Mouse (Mus musculus) gastrocnemius, adult 18-20 months (tissue): ENCODE measurements around the gene Ndufs8. TPM values are rescaled to one million over a fixed set of nuclear protein-coding genes. Genes with fewer than 3 reads are reported as not detected.
A peak's percentile ranks its signal among the peaks of the same experiment; 100 is the strongest.

ENCODE experiments used
- DNase-seq: peaks from one replicate; pipeline ENCODE4 v3.0.0; 2021; ENCODE audit warnings: low spot score
- total RNA-seq, 2 experiments: library from RNA; stranded (reverse); gene quantifications; 2 replicates each; pipeline ENCODE4 v1.2.3; 2021

The Ndufs8 gene
- total RNA-seq, 2 experiments from 2014 or later, result 257 to 270 TPM

GRCm38 (mm10) chr19:3935032-3935895, 22.7 kb upstream of the Ndufs8 start, which contains the start of gene Unc93b1:
Gene Unc93b1 (plus strand): TSS chr19:3935186.
- DNase-seq, result peak; percentile 51

DNA sequence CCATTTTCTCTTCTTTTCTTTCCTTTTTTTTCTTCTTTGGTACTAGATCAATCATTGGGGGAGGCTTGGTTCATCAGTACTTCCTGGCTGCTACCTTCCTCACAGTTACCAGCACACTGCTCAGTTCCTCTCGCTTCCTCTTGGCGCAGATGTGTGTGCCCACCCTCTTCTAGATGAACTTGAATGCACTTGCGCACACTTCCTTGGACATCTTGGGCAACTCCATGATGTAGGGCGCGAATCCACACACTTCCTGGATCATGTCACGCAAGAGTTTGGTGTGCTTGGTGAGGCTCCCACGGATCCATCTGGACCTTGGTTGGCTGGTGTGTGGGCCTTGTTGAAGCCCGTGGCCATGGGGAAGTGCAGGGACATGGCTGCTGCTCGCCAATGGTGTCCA, 19.1 kb upstream of the Ndufs8 start:
- DNase-seq, result no peak

- no peak for DNase-seq
Observed at GRCm38 (mm10) chr19:3930262-3931057, 17.9 kb upstream of the Ndufs8 start.

- DNase-seq, result peak; percentile 88
Observed at GRCm38 (mm10) chr19:3929211-3929941, 16.8 kb upstream of the Ndufs8 start, which contains the start of gene Aldh3b1. Gene Aldh3b1 (minus strand): TSS chr19:3929808.

DNA sequence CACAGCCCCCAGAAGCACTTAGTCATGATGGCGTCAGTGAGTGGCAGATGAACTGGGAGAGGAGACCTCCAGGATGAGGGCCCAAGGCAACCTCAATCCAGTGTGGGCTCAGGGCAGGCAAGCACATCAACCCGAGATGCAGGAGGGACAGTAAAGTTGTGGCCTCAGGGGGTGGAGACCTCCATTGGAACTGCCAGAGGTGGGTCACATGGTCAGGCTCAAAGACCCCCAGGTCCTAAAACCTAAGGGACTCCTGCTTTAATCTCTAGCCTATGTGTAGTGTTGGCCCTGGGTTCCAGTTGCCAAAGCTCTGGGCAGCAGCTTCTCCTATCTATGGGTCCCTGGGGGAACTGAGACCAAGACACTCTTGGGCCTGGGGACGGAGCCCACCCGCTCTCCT, 16.2 kb upstream of the Ndufs8 start:
- no peak for DNase-seq

DNA sequence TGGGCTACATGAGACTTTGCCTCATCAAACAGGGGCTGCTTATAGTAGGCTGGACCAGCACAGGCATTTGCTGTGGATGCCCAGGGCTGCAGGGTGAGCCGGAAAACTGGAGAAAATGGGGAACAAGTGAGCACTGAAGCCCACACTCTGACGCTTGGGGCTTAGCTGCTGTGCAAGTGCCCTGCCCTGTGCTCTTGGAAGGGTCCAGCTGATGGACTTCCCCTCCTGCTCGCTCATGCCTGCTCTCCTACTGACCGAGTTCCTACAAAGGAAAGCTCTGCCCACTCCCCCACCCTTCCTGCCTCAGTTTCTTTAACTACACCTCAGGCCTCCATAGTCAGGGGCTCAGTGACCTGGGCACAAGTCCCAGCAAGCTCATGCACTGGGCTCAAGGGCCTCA, 15.4 kb upstream of the Ndufs8 start:
- DNase-seq, result no peak

DNA sequence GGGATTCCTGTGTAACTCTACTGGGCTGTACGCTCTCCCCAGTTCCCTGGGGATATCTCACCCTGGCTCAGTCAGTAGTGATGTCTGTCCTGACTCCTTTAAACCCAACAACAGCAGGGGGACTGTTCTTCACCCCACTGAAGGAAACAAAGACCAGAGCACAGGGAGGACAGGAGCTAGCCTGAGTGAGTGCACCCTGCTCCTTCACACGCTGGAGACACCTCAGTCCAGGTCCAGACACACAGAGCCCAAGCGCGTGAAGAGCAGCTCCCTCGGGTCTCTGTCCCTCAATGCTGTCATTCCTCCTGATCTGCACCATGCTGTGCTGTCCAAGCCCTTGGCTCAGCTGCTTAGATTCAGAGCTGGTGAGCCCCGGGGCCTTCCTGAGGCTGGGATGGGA, 14.1 kb upstream of the Ndufs8 start:
- no peak for DNase-seq

DNA sequence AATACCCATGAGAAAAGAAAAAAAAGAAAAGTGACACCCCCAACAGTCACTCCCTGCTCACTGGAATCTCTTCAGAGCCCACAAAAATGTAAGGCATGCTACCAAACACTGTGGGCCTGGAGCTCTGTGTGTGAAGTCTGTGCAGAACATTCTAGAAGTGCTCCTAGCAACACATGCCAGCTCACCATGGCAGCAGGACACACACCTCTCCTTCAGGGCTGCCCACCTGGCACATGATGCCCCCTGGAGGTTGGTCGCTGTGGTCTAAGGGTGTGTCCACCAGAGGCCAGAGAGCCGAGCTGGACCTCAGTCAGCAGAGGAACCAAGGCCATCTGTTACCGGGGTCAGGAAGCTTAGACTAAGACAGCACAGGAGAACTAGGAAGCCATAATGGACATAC, 13.7 kb upstream of the Ndufs8 start:
- no peak for DNase-seq

- DNase-seq, result no peak
Observed at GRCm38 (mm10) chr19:3925859-3926258, 13.3 kb upstream of the Ndufs8 start.

- no peak for DNase-seq
Observed at GRCm38 (mm10) chr19:3924868-3925267, 12.3 kb upstream of the Ndufs8 start.

DNA sequence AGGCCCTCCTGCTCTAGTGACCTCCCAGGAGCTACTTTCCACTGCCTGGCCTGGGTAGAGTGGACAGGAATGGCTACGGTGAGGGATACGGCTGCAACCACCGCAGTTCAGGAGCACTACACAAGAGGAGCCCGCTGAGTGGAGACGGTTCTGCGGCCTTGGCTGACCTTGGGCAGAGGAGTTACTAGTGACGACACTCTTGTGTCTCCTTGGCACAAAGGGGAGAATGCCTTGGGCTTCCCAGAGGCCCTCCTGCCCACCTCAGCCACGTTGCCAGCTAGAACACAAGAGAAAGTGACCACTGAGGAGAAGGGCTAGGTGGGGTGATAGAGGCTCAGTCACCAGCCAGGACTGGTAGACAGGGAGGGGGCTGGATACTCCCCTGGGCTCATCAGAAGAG, 11.6 kb upstream of the Ndufs8 start:
- DNase-seq, result no peak

DNA sequence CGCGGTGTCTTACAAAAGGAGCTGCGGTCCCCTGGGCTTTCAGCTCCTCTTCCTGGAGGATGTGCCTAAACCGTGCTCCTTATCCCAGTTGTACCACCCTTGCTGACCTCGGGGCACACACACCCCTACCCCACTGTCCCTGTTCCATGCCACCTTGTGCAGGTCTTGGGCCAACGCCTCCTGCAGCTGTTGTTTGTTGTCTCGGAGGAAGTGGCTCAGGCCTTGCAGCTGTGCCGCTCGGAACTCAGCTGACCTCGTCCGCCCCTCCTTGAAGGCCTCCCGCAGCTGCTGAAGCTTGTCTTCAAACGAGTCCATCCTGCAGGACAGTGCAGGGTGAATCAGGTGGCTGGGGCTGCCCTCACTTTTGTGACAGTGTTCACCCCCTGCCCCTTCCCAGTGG, 11.0 kb upstream of the Ndufs8 start:
- no peak for DNase-seq

DNA sequence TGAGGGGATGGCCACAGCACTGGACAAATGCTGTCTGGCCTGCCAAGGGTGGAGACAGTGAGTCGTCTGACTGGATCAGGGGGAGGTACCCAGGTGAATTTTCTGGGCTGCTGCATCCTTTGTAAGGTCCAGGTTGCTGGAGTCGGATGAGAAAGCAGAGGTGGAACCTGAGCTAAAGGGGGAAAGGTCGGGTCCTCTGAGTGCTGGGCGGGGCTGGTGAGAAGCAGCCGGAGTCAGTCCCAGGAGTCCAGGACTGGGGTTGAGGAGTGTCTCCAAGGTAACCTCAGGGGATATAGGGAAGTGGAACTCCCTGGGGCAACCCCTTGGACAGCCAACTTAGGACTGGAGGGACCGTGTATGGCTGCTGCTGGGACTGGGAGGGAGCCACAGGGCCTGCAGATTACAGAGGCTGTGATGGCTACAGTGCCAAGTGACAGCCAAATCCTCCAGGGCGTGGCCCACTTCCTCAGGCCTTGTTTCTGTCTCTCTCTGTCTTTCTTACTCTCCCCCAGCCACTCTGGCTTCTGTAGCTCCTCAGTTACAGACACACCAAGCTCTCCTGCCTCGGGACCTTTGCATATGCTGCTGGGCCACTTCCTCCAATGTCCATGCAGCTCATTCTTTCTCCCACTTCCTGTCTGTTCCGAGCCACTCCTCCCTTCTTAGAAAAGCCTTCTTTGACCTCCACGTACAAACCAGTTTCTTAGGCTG, 10.2 kb upstream of the Ndufs8 start:
- DNase-seq, result no peak

DNA sequence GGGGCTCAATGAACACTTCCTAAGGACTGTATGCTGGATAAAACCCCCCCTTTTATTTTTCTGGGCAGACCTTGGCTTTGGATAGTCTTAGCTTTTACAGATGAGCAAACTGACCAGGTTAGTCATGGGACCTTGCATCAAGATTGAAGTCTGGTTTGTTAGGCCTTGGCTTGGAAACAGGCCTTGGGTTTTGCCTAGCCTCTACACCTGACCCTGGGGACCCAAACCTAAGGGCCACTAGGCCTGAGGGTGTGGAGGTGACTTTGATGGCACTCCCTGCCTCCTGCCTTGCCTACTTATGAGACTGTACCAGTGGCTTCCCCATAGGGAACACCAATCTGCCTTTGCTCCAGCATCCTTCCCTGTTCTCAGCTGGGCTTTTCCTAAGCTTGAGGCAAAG, 7.4 kb upstream of the Ndufs8 start:
- no peak for DNase-seq

- no peak for DNase-seq
Observed at GRCm38 (mm10) chr19:3916727-3917126, 4.2 kb upstream of the Ndufs8 start.

GRCm38 (mm10) chr19:3914535-3914934, 2.0 kb upstream of the Ndufs8 start:
- DNase-seq, result no peak

DNA sequence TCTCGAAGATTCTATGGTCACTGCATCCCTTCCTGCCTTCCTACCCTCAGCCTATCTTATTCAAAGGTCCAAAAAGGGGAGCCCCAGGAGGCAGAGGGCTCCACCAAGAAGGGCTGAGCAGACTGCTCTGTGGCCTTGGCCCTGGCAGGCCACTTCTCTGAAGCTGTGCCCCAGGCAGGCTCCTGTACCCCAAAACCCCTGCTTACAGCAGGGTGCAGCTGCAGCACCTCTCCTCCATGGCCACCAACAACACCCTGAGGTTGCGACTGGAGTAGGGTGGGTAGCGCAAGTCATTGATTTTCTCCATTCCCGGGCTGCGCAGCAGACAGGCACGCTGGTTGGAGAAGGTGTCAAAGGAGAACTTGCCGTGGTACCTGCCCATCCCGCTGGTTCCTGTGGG, 1.1 kb upstream of the Ndufs8 start:
- no peak for DNase-seq

DNA sequence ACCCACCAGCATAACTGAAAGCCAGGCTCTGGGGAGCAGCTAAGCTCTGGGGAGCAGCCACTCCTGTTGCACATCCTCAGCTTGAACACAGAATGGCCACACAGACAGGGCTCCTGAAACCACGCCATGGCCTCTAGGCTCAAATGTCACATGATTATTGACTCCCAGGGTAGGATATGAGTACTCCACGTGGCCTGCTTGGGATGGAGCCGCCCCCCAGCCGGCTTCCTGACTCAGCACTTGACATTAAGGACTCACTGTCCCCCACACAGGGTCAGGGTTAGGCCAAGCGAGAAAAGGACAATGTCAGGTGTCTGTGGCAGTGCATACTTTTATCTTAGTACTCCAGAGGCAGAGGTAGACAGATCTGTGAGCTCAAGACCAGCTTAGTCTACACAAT, 2.4 kb downstream of the Ndufs8 start:
- no peak for DNase-seq

- no peak for DNase-seq
Observed at GRCm38 (mm10) chr19:3907876-3908660, 4.5 kb downstream of the Ndufs8 start.
